In the genomic region with DNA sequence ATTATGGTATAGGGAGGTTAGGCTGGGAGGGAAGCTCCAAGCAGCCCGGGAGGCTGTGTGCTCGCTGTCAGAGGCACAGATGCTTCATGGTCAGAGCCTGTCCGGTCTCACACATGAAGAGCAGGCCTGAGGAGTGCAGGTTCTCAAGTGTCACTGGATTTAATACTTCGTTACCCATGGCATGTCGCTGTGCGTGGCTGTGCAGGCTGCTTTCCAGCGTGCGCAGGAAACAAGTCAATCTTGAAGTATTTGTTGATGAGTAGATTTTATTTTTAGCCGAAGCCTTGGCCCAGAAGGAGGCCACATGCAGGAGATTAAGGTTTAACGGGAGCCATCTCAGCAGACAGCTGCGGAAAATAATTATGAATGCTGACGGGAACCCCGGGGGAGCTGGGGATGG, we compare ENCODE assay signal across 17 mouse cellular contexts.
A peak's percentile ranks its signal among the peaks of the same experiment; 100 is the strongest.
DNase-seq lines count a peak whose midpoint lies in the region; ATAC-seq and TF ChIP-seq lines count a peak whose summit lies in the region.
"Had no signal": no experiment of that assay in that cellular context is flagged by ENCODE, and none has a peak within 500 bp of the region (broad histone marks: within the 10 kb centered on the region; RNA-seq: fewer than 3 reads in every experiment).

No protein-coding gene starts in this region.

- no peaks in the 10 kb centered on the region for H3K36me3 ChIP-seq in kidney, adult 2 months (ENCODE audit: control insufficient read depth, insufficient read depth, low read length)
- H3K36me3 ChIP-seq in limb, embryonic 10.5 days = no peaks in the 10 kb centered on the region
- H3K36me3 ChIP-seq in neural tube, embryonic 15.5 days = no peaks in the 10 kb centered on the region
- H3K36me3 ChIP-seq: forebrain, embryonic 12.5 days; heart, embryonic 12.5 days; stomach, embryonic 15.5 days had no signal

- CTCF ChIA-PET in Patski (lab: Charles Lee) = interaction anchor here (1.3 kb wide), 1 partner anchor 84 kb away, joined by 3 read pairs; no protein-coding TSS in a partner anchor

- no peak overlapping the region for H3K27ac ChIP-seq in kidney, adult 2 months (ENCODE audit: insufficient read depth, low read depth, low read length)
- peak overlapping the region; percentile 79 for H3K27ac ChIP-seq in gastrocnemius, adult 2 months
- 0 out of 2 replicates have a peak overlapping the region, but pooled peaks have one; percentile 42 for H3K27ac ChIP-seq in limb, embryonic 10.5 days
- H3K27ac ChIP-seq in neural tube, embryonic 15.5 days (replicated peaks) = no peak overlapping the region
- H3K27ac ChIP-seq: forebrain, embryonic 12.5 days; stomach, embryonic 15.5 days had no signal

- no peak for TF ChIP-seq CTCF in kidney, adult 2 months (conservative IDR thresholded peaks at IDR 0.05; ENCODE audit: insufficient read depth, insufficient read length, low read depth, low read length)
- TF ChIP-seq CTCF in Patski (IDR thresholded peaks at IDR 0.05) = no peak
- TF ChIP-seq CTCF in gastrocnemius, adult 2 months (IDR thresholded peaks at IDR 0.05) = no peak

- no peak overlapping the region for H3K4me3 ChIP-seq in kidney, adult 2 months (ENCODE audit: insufficient read depth, low read depth, low read length)
- H3K4me3 ChIP-seq in gastrocnemius, adult 2 months = peak overlapping the region; percentile 16; the same call in 1 of the 2 replicates
- no peak overlapping the region for H3K4me3 ChIP-seq in limb, embryonic 10.5 days
- H3K4me3 ChIP-seq in neural tube, embryonic 15.5 days (replicated peaks) = no peak overlapping the region
- H3K4me3 ChIP-seq: forebrain, embryonic 12.5 days; heart, embryonic 12.5 days; stomach, embryonic 15.5 days had no signal

- peak; percentile 5 for DNase-seq in kidney, adult 2 months
- DNase-seq in kidney, adult 18-20 months = no peak
- DNase-seq in Patski (ENCODE audit: low read depth, low spot score) = peak; percentile 83
- peak; percentile 71 for DNase-seq in gastrocnemius, adult 2 months
- DNase-seq in limb, embryonic 10.5 days (ENCODE audit: low spot score) = no peak
- no peak for DNase-seq in embryo, embryonic 11 days
- no peak for DNase-seq in liver
- DNase-seq: cerebellum, postnatal 25 days; lung, adult 2 months; retina, postnatal 1 day; thymus, postnatal 25 days had no signal

- H3K4me2 ChIP-seq in neural tube, embryonic 15.5 days = no peak overlapping the region
- H3K4me2 ChIP-seq: forebrain, embryonic 12.5 days; heart, embryonic 12.5 days; stomach, embryonic 15.5 days had no signal

- WGBS in kidney, adult 2 months = 24% methylated on average over 13 of the region's 13 CpGs
- WGBS in limb, embryonic 10.5 days = 67% methylated on average over 13 of the region's 13 CpGs
- 78% methylated on average over 13 of the region's 13 CpGs for WGBS in neural tube, embryonic 15.5 days

- no peaks in the 10 kb centered on the region for H3K9me3 ChIP-seq in limb, embryonic 10.5 days (replicated peaks)
- H3K9me3 ChIP-seq in neural tube, embryonic 15.5 days (replicated peaks) = no peaks in the 10 kb centered on the region
- H3K9me3 ChIP-seq: forebrain, embryonic 12.5 days; heart, embryonic 12.5 days; stomach, embryonic 15.5 days had no signal

- H3K4me1 ChIP-seq in kidney, adult 2 months (ENCODE audit: control insufficient read depth, insufficient read depth, low read length) = no peaks in the 10 kb centered on the region
- H3K4me1 ChIP-seq in limb, embryonic 10.5 days = peaks cover 19% of the 10 kb centered on the region
- no peaks in the 10 kb centered on the region for H3K4me1 ChIP-seq in neural tube, embryonic 15.5 days
- H3K4me1 ChIP-seq: forebrain, embryonic 12.5 days; stomach, embryonic 15.5 days had no signal

- in situ Hi-C loops in Patski (cut with MboI; ENCODE audit: low pct_unique_long_range_greater_than_20kb) = no loop called here

- POLR2A ChIA-PET in Patski (lab: Charles Lee) = interaction anchor here (1.0 kb wide), 1 partner anchor 22 kb away, joined by 3 read pairs; no protein-coding TSS in a partner anchor

- H3K27me3 ChIP-seq in kidney, adult 2 months (replicated peaks; ENCODE audit: control insufficient read depth, insufficient read depth, low read length) = no peaks in the 10 kb centered on the region
- H3K27me3 ChIP-seq in Patski = no peaks in the 10 kb centered on the region
- no peaks in the 10 kb centered on the region for H3K27me3 ChIP-seq in limb, embryonic 10.5 days (ENCODE audit: low read depth, poor library complexity, severe bottlenecking)
- no peaks in the 10 kb centered on the region for H3K27me3 ChIP-seq in neural tube, embryonic 15.5 days (replicated peaks)
- H3K27me3 ChIP-seq: forebrain, embryonic 12.5 days; heart, embryonic 12.5 days; stomach, embryonic 15.5 days had no signal

- H3K9ac ChIP-seq in neural tube, embryonic 15.5 days (replicated peaks) = no peak overlapping the region
- H3K9ac ChIP-seq: forebrain, embryonic 12.5 days; heart, embryonic 12.5 days; stomach, embryonic 15.5 days had no signal

- intact Hi-C loops in gastrocnemius, adult 2 months (cut with DNase I) = no loop called here

- TF ChIP-seq POLR2A in kidney, adult 2 months (IDR thresholded peaks at IDR 0.05; ENCODE audit: low read depth, low read length) = no peak

- ATAC-seq in Patski = peak; percentile 89
- no peak for ATAC-seq in neural tube, embryonic 15.5 days (ENCODE audit: low FRiP score)
- ATAC-seq: activated CD4-positive, CD25-positive, alpha-beta regulatory T cell, adult 4 months; inflammation-experienced regulatory T-cells, adult 6 months had no signal

Comparison
In these comparisons a context has a peak if more than half of its experiments do, and no peak if none do; other contexts are left out.
1. DNase-seq: peak in kidney, adult 2 months (single experiment), Patski (single experiment) and gastrocnemius, adult 2 months (single experiment); none in kidney, adult 18-20 months (single experiment), limb, embryonic 10.5 days (single experiment), embryo, embryonic 11 days (single experiment) and liver (single experiment).
2. H3K27ac ChIP-seq: peak in gastrocnemius, adult 2 months (single experiment) and limb, embryonic 10.5 days (single experiment); none in kidney, adult 2 months (single experiment) and neural tube, embryonic 15.5 days (single experiment).